Mouse (Mus musculus): ENCODE results near the gene Sel1l3. TPM values are rescaled to one million over a fixed set of nuclear protein-coding genes. Genes with fewer than 3 reads are reported as not detected.

Gene Sel1l3
- total and polyA plus RNA-seq, 3 experiments, result 0.01 TPM; not detected in 2

DNA sequence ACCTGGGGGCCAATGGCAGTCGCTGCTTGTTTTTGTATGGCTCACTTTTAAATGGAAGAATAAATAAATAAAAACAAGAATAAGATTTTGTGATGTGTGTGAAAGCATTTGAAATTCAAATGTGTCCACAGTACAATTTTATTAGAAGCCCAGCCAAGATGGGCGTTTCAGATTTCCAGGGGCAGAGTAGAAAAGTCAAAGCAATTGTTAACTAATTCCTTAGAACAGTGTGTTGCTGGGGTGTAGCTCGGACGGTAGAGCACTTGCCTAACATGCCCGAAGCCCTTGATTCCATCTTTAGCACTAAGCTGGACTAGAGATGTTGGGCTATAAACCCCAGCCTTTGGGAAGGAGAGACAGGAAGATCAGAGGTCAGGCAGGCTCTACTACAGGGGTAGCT lies 102.7 kb downstream of the Sel1l3 start:
- Histone ChIP-seq H3K36me3 (ENCODE audit: control insufficient read depth in 1 of 2, insufficient read depth in 2 of 2, low read length in 2 of 2) (no peaks in the 10 kb centered on the region), H3K27ac (ENCODE audit: control insufficient read depth, low read depth, low read length) (no peak overlapping the region), H3K9me3 (replicated peaks; ENCODE audit: insufficient read depth, low read length) (no peaks in the 10 kb centered on the region), H3K79me2 (ENCODE audit: control insufficient read depth, insufficient read depth, low read length, poor library complexity) (no peaks in the 10 kb centered on the region), H3K9ac (ENCODE audit: control insufficient read depth, low read depth, low read length, poor library complexity, severe bottlenecking) (no peak overlapping the region), H3K27me3 (ENCODE audit: control insufficient read depth in 1 of 2, insufficient read depth in 2 of 2, low read length in 2 of 2) (no peaks in the 10 kb centered on the region), H3K4me3 (ENCODE audit: control insufficient read depth in 1 of 2, insufficient read depth in 1 of 2, low read depth in 2 of 2, low read length in 2 of 2) (no peak overlapping the region), H3K4me1 (ENCODE audit: control insufficient read depth in 1 of 2, insufficient read depth in 2 of 2, low read length in 2 of 2) (no peaks in the 10 kb centered on the region)
- no peak for DNase-seq (ENCODE audit: low read depth, low spot score)
- TF ChIP-seq ZC3H11A (IDR thresholded peaks at IDR 0.05; ENCODE audit: low read depth, low read length) (no peak), USF1 (IDR thresholded peaks at IDR 0.05; ENCODE audit: low read depth, low read length) (no peak), KAT2A (conservative IDR thresholded peaks at IDR 0.05; ENCODE audit: low read depth, low read length) (no peak), RAD21 (IDR thresholded peaks at IDR 0.05; ENCODE audit: low read depth, low read length) (no peak), ZKSCAN1 (IDR thresholded peaks at IDR 0.05; ENCODE audit: low read depth, low read length) (no peak), CHD1 (IDR thresholded peaks at IDR 0.05; ENCODE audit: low read depth, low read length) (no peak), MYC (IDR thresholded peaks at IDR 0.05; ENCODE audit: low read depth, low read length) (no peak), RCOR1 (IDR thresholded peaks at IDR 0.05; ENCODE audit: low read depth, low read length) (no peak), ZNF384 (IDR thresholded peaks at IDR 0.05; ENCODE audit: low read depth, low read length) (no peak)

DNA sequence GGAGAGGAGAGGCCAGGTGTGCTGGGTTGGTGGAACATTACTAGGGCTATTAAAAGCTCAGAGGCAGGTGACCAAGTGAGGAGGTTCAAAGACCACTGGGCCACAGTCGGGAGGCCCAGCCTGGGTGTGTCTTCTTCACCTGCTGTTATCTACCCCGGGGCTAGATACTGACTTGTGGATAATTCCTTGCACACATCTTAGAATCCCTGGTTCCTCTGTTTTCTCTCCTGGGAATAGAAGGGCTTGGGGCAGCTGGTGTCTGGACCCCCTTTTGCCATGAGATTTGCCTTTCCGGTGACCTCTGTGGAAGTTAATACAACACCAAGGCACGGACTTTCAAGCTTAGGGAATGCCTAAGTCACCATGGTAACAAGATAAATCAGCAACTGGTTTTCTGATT lies 103.5 kb downstream of the Sel1l3 start:
- no peaks in the 10 kb centered on the region for H3K4me1 ChIP-seq (ENCODE audit: control insufficient read depth in 1 of 2, insufficient read depth in 2 of 2, low read length in 2 of 2)
- no peak overlapping the region for H3K9ac ChIP-seq (ENCODE audit: control insufficient read depth, low read depth, low read length, poor library complexity, severe bottlenecking)
- no peaks in the 10 kb centered on the region for H3K79me2 ChIP-seq (ENCODE audit: control insufficient read depth, insufficient read depth, low read length, poor library complexity)
- no peaks in the 10 kb centered on the region for H3K27me3 ChIP-seq (ENCODE audit: control insufficient read depth in 1 of 2, insufficient read depth in 2 of 2, low read length in 2 of 2)
- no peak for DNase-seq (ENCODE audit: low read depth, low spot score)
- H3K27ac ChIP-seq (ENCODE audit: control insufficient read depth, low read depth, low read length), result no peak overlapping the region
- H3K9me3 ChIP-seq (replicated peaks; ENCODE audit: insufficient read depth, low read length), result no peaks in the 10 kb centered on the region
- H3K36me3 ChIP-seq (ENCODE audit: control insufficient read depth in 1 of 2, insufficient read depth in 2 of 2, low read length in 2 of 2), result no peaks in the 10 kb centered on the region
- no peak overlapping the region for H3K4me3 ChIP-seq (ENCODE audit: control insufficient read depth in 1 of 2, insufficient read depth in 1 of 2, low read depth in 2 of 2, low read length in 2 of 2)
- TF ChIP-seq MAFK (IDR thresholded peaks at IDR 0.05; ENCODE audit: borderline replicate concordance, low read depth, low read length) (no peak), JUND (IDR thresholded peaks at IDR 0.05; ENCODE audit: low read depth, low read length) (no peak), CHD2 (IDR thresholded peaks at IDR 0.05; ENCODE audit: low read length) (no peak), GABPA (IDR thresholded peaks at IDR 0.05; ENCODE audit: low read depth, low read length) (no peak), BHLHE40 (IDR thresholded peaks at IDR 0.05; ENCODE audit: borderline replicate concordance, low read depth, low read length) (no peak), ZMIZ1 (IDR thresholded peaks at IDR 0.05; ENCODE audit: low read depth, low read length) (no peak), HCFC1 (IDR thresholded peaks at IDR 0.05; ENCODE audit: low read depth, low read length) (no peak), SMC3 (IDR thresholded peaks at IDR 0.05; ENCODE audit: low read depth, low read length) (no peak), CHD1 (IDR thresholded peaks at IDR 0.05; ENCODE audit: low read depth, low read length) (no peak), GATA1 (IDR thresholded peaks at IDR 0.05; ENCODE audit: low read depth, low read length) (no peak), RAD21 (IDR thresholded peaks at IDR 0.05; ENCODE audit: low read depth, low read length) (no peak), KAT2A (conservative IDR thresholded peaks at IDR 0.05; ENCODE audit: low read depth, low read length) (no peak), POLR2A (IDR thresholded peaks at IDR 0.05; ENCODE audit: control insufficient read depth in 1 of 2, insufficient read depth in 1 of 2, low read depth in 1 of 2, low read length in 2 of 2, poor library complexity in 1 of 2) (no peak), MAZ (IDR thresholded peaks at IDR 0.05; ENCODE audit: low read depth, low read length) (no peak), USF2 (IDR thresholded peaks at IDR 0.05; ENCODE audit: borderline replicate concordance in 1 of 2, insufficient read depth in 1 of 2, low read depth in 1 of 2, low read length in 2 of 2) (no peak), MXI1 (IDR thresholded peaks at IDR 0.05; ENCODE audit: low read depth, low read length) (no peak), TBP (IDR thresholded peaks at IDR 0.05; ENCODE audit: low read depth, low read length) (no peak), POLR2AphosphoS2 (IDR thresholded peaks at IDR 0.05; ENCODE audit: low read length) (no peak), ZNF384 (IDR thresholded peaks at IDR 0.05; ENCODE audit: low read depth, low read length) (no peak), ZKSCAN1 (IDR thresholded peaks at IDR 0.05; ENCODE audit: low read depth, low read length) (no peak)

Measured in MEL (cell line).